Comparison of ENCODE assay signal across 14 mouse cellular contexts in genomic region chr1:93079602-93080001, GRCm38 (mm10). TPM values are rescaled to one million over a fixed set of nuclear protein-coding genes. Genes with fewer than 3 reads are reported as not detected.
A peak's percentile ranks its signal among the peaks of the same experiment; 100 is the strongest.
DNase-seq lines count a peak whose midpoint lies in the region; ATAC-seq lines count a peak whose summit lies in the region.
"Had no signal": no experiment of that assay in that cellular context is flagged by ENCODE, and none has a peak within 500 bp of the region (broad histone marks: within the 10 kb centered on the region; RNA-seq: fewer than 3 reads in every experiment).

No protein-coding gene starts in this region.

- no peak overlapping the region for H3K9ac ChIP-seq in hindbrain, embryonic 16.5 days (ENCODE audit: low read depth, low read length)
- H3K9ac ChIP-seq in midbrain, embryonic 14.5 days (replicated peaks; ENCODE audit: low read length) = no peak overlapping the region
- H3K9ac ChIP-seq: limb, embryonic 15.5 days had no signal

- no peak; the same call in 1 of the 2 replicates for ATAC-seq in frontal cortex, adult (ENCODE audit: low TSS enrichment)
- ATAC-seq in hindbrain, embryonic 16.5 days = peak; percentile 66
- peak; percentile 25; the same call in 1 of the 2 replicates for ATAC-seq in midbrain, embryonic 14.5 days (ENCODE audit: low FRiP score, low TSS enrichment)

- peaks cover 50% of the 10 kb centered on the region for H3K4me1 ChIP-seq in forebrain, embryonic 10.5 days
- H3K4me1 ChIP-seq in hindbrain, embryonic 16.5 days (ENCODE audit: control insufficient read depth, insufficient read depth, low read depth, low read length) = peaks cover 12% of the 10 kb centered on the region
- H3K4me1 ChIP-seq in midbrain, embryonic 14.5 days (ENCODE audit: control insufficient read depth, insufficient read depth, low read length) = peaks cover 10% of the 10 kb centered on the region

- H3K4me2 ChIP-seq in hindbrain, embryonic 16.5 days (ENCODE audit: low read length) = no peak overlapping the region
- H3K4me2 ChIP-seq in midbrain, embryonic 14.5 days (ENCODE audit: low read length) = no peak overlapping the region
- H3K4me2 ChIP-seq: limb, embryonic 15.5 days had no signal

- H3K36me3 ChIP-seq in forebrain, embryonic 10.5 days (replicated peaks) = peaks cover 69% of the 10 kb centered on the region
- H3K36me3 ChIP-seq in hindbrain, embryonic 16.5 days (ENCODE audit: control insufficient read depth, insufficient read depth, low read length) = peaks cover 53% of the 10 kb centered on the region
- H3K36me3 ChIP-seq in midbrain, embryonic 14.5 days (ENCODE audit: control insufficient read depth, insufficient read depth, low read length) = peaks cover 82% of the 10 kb centered on the region

- 43% methylated on average over 3 of the region's 3 CpGs for WGBS in forebrain, embryonic 10.5 days
- WGBS in hindbrain, embryonic 16.5 days = 51% methylated on average over 3 of the region's 3 CpGs
- WGBS in midbrain, embryonic 14.5 days = 36% methylated on average over 3 of the region's 3 CpGs

- H3K27me3 ChIP-seq in forebrain, embryonic 10.5 days (ENCODE audit: poor library complexity, severe bottlenecking) = no peaks in the 10 kb centered on the region
- no peaks in the 10 kb centered on the region for H3K27me3 ChIP-seq in hindbrain, embryonic 16.5 days (replicated peaks; ENCODE audit: control insufficient read depth, insufficient read depth, low read length)
- H3K27me3 ChIP-seq in midbrain, embryonic 14.5 days (ENCODE audit: control insufficient read depth, insufficient read depth, low read length) = no peaks in the 10 kb centered on the region
- H3K27me3 ChIP-seq: limb, embryonic 15.5 days had no signal

- no peaks in the 10 kb centered on the region for H3K9me3 ChIP-seq in forebrain, embryonic 10.5 days
- H3K9me3 ChIP-seq in hindbrain, embryonic 16.5 days (ENCODE audit: control insufficient read depth, low read length) = no peaks in the 10 kb centered on the region
- no peaks in the 10 kb centered on the region for H3K9me3 ChIP-seq in midbrain, embryonic 14.5 days (ENCODE audit: control insufficient read depth, low read length)
- H3K9me3 ChIP-seq: limb, embryonic 15.5 days had no signal

- peak overlapping the region; percentile 89 for H3K27ac ChIP-seq in forebrain, embryonic 10.5 days
- peak overlapping the region; percentile 26; the same call in 1 of the 2 replicates for H3K27ac ChIP-seq in hindbrain, embryonic 16.5 days (ENCODE audit: low read depth, low read length)
- H3K27ac ChIP-seq in midbrain, embryonic 14.5 days (replicated peaks; ENCODE audit: low read depth, low read length) = peak overlapping the region; percentile 52
- H3K27ac ChIP-seq: limb, embryonic 15.5 days had no signal

- DNase-seq in frontal cortex, postnatal 10 days (ENCODE audit: low spot score in 2 of 2) = peak; percentile 45 to 67
- peak; percentile 84 for DNase-seq in forebrain, embryonic 10.5 days (ENCODE audit: extremely low spot score, low spot score)
- DNase-seq in midbrain, embryonic 14.5 days = peak; percentile 51
- no peak for DNase-seq in adipocyte (ENCODE audit: low spot score)
- no peak for DNase-seq in urinary bladder, postnatal 14 days (ENCODE audit: low spot score)
- no peak for DNase-seq in adrenal gland, postnatal 25 days
- DNase-seq: adrenal gland, postnatal 10 days; cerebellum, postnatal 25 days had no signal

- peak overlapping the region; percentile 12; the same call in 1 of the 2 replicates for H3K4me3 ChIP-seq in forebrain, embryonic 10.5 days
- no peak overlapping the region for H3K4me3 ChIP-seq in hindbrain, embryonic 16.5 days (ENCODE audit: low read length)
- no peak overlapping the region for H3K4me3 ChIP-seq in midbrain, embryonic 14.5 days (replicated peaks; ENCODE audit: low read depth, low read length)
- H3K4me3 ChIP-seq: limb, embryonic 15.5 days had no signal

RNA-seq across cellular contexts. Expression of gene Kif1a, which starts 22.1 kb away (rescaled TPM):
- 41.4 and 41.5 TPM in 2 replicates for polyA plus RNA-seq in forebrain, embryonic 10.5 days (2016; fragmentation: Nextera tagmentation; extraction: Ambion mirVana)
- 497 and 573 TPM in 2 replicates for polyA plus RNA-seq in hindbrain, embryonic 16.5 days (2015; fragmentation: Nextera tagmentation; extraction: Ambion mirVana)
- polyA plus RNA-seq in midbrain, embryonic 14.5 days (2014; fragmentation: Nextera tagmentation; extraction: Ambion mirVana) = 228 and 350 TPM in 2 replicates
- 15.6 and 26.0 TPM in 2 replicates for total RNA-seq in adrenal gland, postnatal 25 days (2021)
- total RNA-seq: MEL had no signal

RNA-seq across cellular contexts. Expression of gene Agxt, which starts 55.4 kb away (rescaled TPM):
- polyA plus RNA-seq in forebrain, embryonic 10.5 days (2016; fragmentation: Nextera tagmentation; extraction: Ambion mirVana) = not detected in 2 replicates
- polyA plus RNA-seq in hindbrain, embryonic 16.5 days (2015; fragmentation: Nextera tagmentation; extraction: Ambion mirVana) = not detected in 2 replicates
- polyA plus RNA-seq in midbrain, embryonic 14.5 days (2014; fragmentation: Nextera tagmentation; extraction: Ambion mirVana) = not detected in 2 replicates
- total RNA-seq in adrenal gland, postnatal 25 days (2021) = 3.6 TPM in 1 of 2 replicates, not detected in the other
- total RNA-seq: gastrocnemius, adult 18-20 months; MEL had no signal
- polyA plus RNA-seq: kidney, embryonic 14.5 days; limb, embryonic 15.5 days had no signal

Comparison
In these comparisons a context has a peak if more than half of its experiments do, and no peak if none do; other contexts are left out.
1. DNase-seq: peak in frontal cortex, postnatal 10 days (2 of 2), forebrain, embryonic 10.5 days (single experiment) and midbrain, embryonic 14.5 days (single experiment); none in adipocyte (single experiment), urinary bladder, postnatal 14 days (single experiment) and adrenal gland, postnatal 25 days (single experiment).
2. H3K27ac ChIP-seq: peak in every context shown above with its lines; median percentile 89 in forebrain, embryonic 10.5 days; 52 in midbrain, embryonic 14.5 days; 26 in hindbrain, embryonic 16.5 days.